Mouse (Mus musculus) adipocyte (in vitro differentiated cells): ENCODE results near the gene Sobp.

Source experiments
- DNase-seq: peaks from one replicate; pipeline ENCODE4 v3.0.0-alpha.2; 2016; ENCODE audit warnings: low spot score

Sobp gene

GRCm38 (mm10) chr10:43034811-43035210, 139.5 kb downstream of the Sobp start:
- DNase-seq, result no peak

- no peak for DNase-seq
Observed at GRCm38 (mm10) chr10:43033481-43034248, 140.7 kb downstream of the Sobp start.

- no peak for DNase-seq
Observed at GRCm38 (mm10) chr10:43027006-43027405, 147.3 kb downstream of the Sobp start.

GRCm38 (mm10) chr10:43023454-43024194, 150.7 kb downstream of the Sobp start:
- no peak for DNase-seq

GRCm38 (mm10) chr10:43022190-43022761, 152.1 kb downstream of the Sobp start:
- no peak for DNase-seq

GRCm38 (mm10) chr10:43021512-43022116, 152.7 kb downstream of the Sobp start:
- no peak for DNase-seq

- no peak for DNase-seq
Observed at GRCm38 (mm10) chr10:43021017-43021416, 153.3 kb downstream of the Sobp start.

- no peak for DNase-seq
Observed at GRCm38 (mm10) chr10:43014782-43015181, 159.5 kb downstream of the Sobp start.

GRCm38 (mm10) chr10:43014358-43014757, 160.0 kb downstream of the Sobp start:
- no peak for DNase-seq

GRCm38 (mm10) chr10:43008116-43008515, 166.2 kb downstream of the Sobp start:
- DNase-seq, result no peak

- no peak for DNase-seq
Observed at GRCm38 (mm10) chr10:43006534-43006933, 167.8 kb downstream of the Sobp start.

- no peak for DNase-seq
Observed at GRCm38 (mm10) chr10:43005677-43006076, 168.7 kb downstream of the Sobp start.

- no peak for DNase-seq
Observed at GRCm38 (mm10) chr10:43005031-43005430, 169.3 kb downstream of the Sobp start.

GRCm38 (mm10) chr10:43004174-43004734, 170.1 kb downstream of the Sobp start:
- no peak for DNase-seq

- DNase-seq, result no peak
Observed at GRCm38 (mm10) chr10:43003466-43003757, 170.9 kb downstream of the Sobp start.

GRCm38 (mm10) chr10:43002721-43003465, 171.4 kb downstream of the Sobp start:
- DNase-seq, result no peak

GRCm38 (mm10) chr10:43002066-43002678, 172.2 kb downstream of the Sobp start:
- no peak for DNase-seq

- no peak for DNase-seq
Observed at GRCm38 (mm10) chr10:43001433-43001832, 172.9 kb downstream of the Sobp start.

- no peak for DNase-seq
Observed at GRCm38 (mm10) chr10:42999324-42999723, 175.0 kb downstream of the Sobp start.

GRCm38 (mm10) chr10:42997278-42997677, 177.1 kb downstream of the Sobp start:
- DNase-seq, result no peak

- DNase-seq, result no peak
Observed at GRCm38 (mm10) chr10:42995484-42995895, 178.8 kb downstream of the Sobp start.
